Mouse (Mus musculus) ES-Bruce4 (cell line): ENCODE results near the gene 3110082J24Rik. TPM values are rescaled to one million over a fixed set of nuclear protein-coding genes. Genes with fewer than 3 reads are reported as not detected.

Experiments used
- H3K27ac ChIP-seq: 2 replicates; pipeline ENCODE4 v1.5.1; 2012; ENCODE audit warnings: low read length, inconsistent platforms; ENCODE audit not compliant: insufficient read depth
- H3K27me3 ChIP-seq: 2 replicates; pipeline ENCODE4 v1.6.1; 2012; ENCODE audit warnings: mild to moderate bottlenecking, low read length, inconsistent platforms; ENCODE audit not compliant: control insufficient read depth, poor library complexity, insufficient read depth, severe bottlenecking
- H3K36me3 ChIP-seq: 2 replicates; pipeline ENCODE4 v1.6.1; 2012; ENCODE audit warnings: inconsistent platforms, mild to moderate bottlenecking, low read length, moderate library complexity; ENCODE audit not compliant: control insufficient read depth, poor library complexity, insufficient read depth, severe bottlenecking
- H3K4me1 ChIP-seq: one replicate; pipeline ENCODE4 v1.8.1; 2011; ENCODE audit warnings: low read length; ENCODE audit not compliant: control insufficient read depth, insufficient read depth
- H3K4me3 ChIP-seq: 2 replicates; pipeline ENCODE4 v1.5.1; 2011; ENCODE audit warnings: low read depth, mild to moderate bottlenecking, low read length
- H3K9ac ChIP-seq: 2 replicates; pipeline ENCODE4 v1.6.1; 2012; ENCODE audit warnings: low read depth, mild to moderate bottlenecking, inconsistent platforms; ENCODE audit not compliant: poor library complexity, severe bottlenecking
- H3K9me3 ChIP-seq: replicated peaks from 2 replicates; pipeline ENCODE4 v1.6.1; 2012; ENCODE audit warnings: mild to moderate bottlenecking, low read length, inconsistent platforms; ENCODE audit not compliant: control insufficient read depth, poor library complexity, insufficient read depth, severe bottlenecking
- CTCF ChIP-seq: IDR thresholded peaks from one replicate; pipeline ENCODE4 v1.8.1; 2011; ENCODE audit warnings: low read depth, low read length
- EP300 ChIP-seq: IDR thresholded peaks from 2 replicates; pipeline ENCODE4 v1.6.1; 2011; ENCODE audit warnings: low read depth, low read length; ENCODE audit not compliant: insufficient read depth
- POLR2A ChIP-seq: IDR thresholded peaks from one replicate; pipeline ENCODE4 v1.8.1; 2011; ENCODE audit warnings: low read length; ENCODE audit not compliant: insufficient read depth
- polyA plus RNA-seq: library from polyadenylated mRNA; stranded (reverse); fragments of >200 nt; gene quantifications from 2 replicates; pipeline ENCODE4 v1.2.4, GENCODE M21; 2011; ENCODE audit warnings: low read depth; ENCODE audit not compliant: missing spikeins, insufficient read depth, insufficient read length

The 3110082J24Rik gene
- polyA plus RNA-seq, 1 experiment = not detected

- Histone ChIP-seq H3K36me3 (peaks cover 5% of the 10 kb centered on the region; the same call in 1 of the 2 replicates), H3K4me1 (no peaks in the 10 kb centered on the region), H3K4me3 (no peak overlapping the region), H3K9me3 (no peaks in the 10 kb centered on the region), H3K9ac (no peak overlapping the region), H3K27me3 (no peaks in the 10 kb centered on the region), H3K27ac (no peak overlapping the region)
- TF ChIP-seq CTCF (no peak), POLR2A (no peak), EP300 (no peak)
Measured at GRCm38 (mm10) chr5:30132173-30132572, 26.3 kb upstream of the 3110082J24Rik start.

- H3K4me3 ChIP-seq = no peak overlapping the region
- no peak for TF ChIP-seq POLR2A
- TF ChIP-seq CTCF = no peak
- no peak for TF ChIP-seq EP300
- peaks cover 5% of the 10 kb centered on the region; the same call in 1 of the 2 replicates for H3K36me3 ChIP-seq
Measured at GRCm38 (mm10) chr5:30131246-30131645, 25.4 kb upstream of the 3110082J24Rik start.

DNA sequence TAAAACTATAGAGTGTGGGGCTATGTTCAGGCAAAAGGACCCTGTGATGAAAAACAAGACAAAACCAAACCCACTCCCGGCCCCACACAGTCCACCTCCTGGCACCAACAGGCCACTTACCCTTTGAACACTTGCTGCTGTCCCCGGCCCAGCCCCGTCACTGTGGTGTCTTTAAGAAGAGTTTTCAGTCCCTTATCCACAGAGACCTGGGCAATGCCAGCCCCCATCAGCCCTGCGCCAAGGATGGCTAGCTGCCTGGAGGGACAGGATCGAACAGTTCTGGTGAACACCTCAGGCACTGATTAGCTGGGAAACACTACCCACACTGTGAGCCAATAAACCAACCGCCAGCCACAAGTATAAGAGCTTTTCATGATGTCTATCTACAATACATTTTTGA lies 22.8 kb upstream of the 3110082J24Rik start:
- Histone ChIP-seq H3K27me3 (no peaks in the 10 kb centered on the region), H3K4me1 (no peaks in the 10 kb centered on the region), H3K4me3 (no peak overlapping the region), H3K36me3 (peaks cover 3% of the 10 kb centered on the region; the same call in 1 of the 2 replicates), H3K9me3 (no peaks in the 10 kb centered on the region), H3K27ac (no peak overlapping the region), H3K9ac (no peak overlapping the region)
- no peak for TF ChIP-seq CTCF
- TF ChIP-seq POLR2A = no peak
- no peak for TF ChIP-seq EP300

More at GRCm38 (mm10) chr5:30131246-30131645, 25.4 kb upstream of the 3110082J24Rik start:
- no peaks in the 10 kb centered on the region for H3K27me3 ChIP-seq
- no peaks in the 10 kb centered on the region for H3K4me1 ChIP-seq
- H3K27ac ChIP-seq = no peak overlapping the region
- no peaks in the 10 kb centered on the region for H3K9me3 ChIP-seq
- H3K9ac ChIP-seq = no peak overlapping the region

- no peaks in the 10 kb centered on the region for H3K27me3 ChIP-seq
- H3K27ac ChIP-seq = no peak overlapping the region
- no peak overlapping the region for H3K9ac ChIP-seq
- no peaks in the 10 kb centered on the region for H3K4me1 ChIP-seq
- peaks cover 3% of the 10 kb centered on the region; the same call in 1 of the 2 replicates for H3K36me3 ChIP-seq
- TF ChIP-seq EP300 (no peak), POLR2A (no peak), CTCF (no peak)
- no peak overlapping the region for H3K4me3 ChIP-seq
- no peaks in the 10 kb centered on the region for H3K9me3 ChIP-seq
Measured at GRCm38 (mm10) chr5:30127921-30128597, 22.2 kb upstream of the 3110082J24Rik start.

DNA sequence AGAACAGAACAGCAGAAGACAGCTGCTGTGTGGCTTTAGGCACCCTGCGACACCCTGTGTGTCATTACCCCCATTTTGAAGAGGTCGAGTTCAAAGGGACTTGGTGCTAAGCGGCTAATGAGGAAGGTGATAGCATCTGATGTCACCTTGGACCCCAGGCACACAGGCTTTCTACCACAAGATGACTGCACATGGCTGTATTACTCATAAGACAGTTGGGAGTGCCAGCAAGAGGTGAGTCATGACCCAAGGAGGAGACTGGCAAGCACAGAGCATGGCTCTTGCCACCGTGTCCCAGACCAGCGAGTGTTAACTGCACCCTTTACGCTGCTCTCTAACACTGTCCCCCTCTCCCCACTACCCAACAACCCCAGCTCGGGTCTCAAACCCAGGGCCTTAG lies 20.9 kb upstream of the 3110082J24Rik start:
- Histone ChIP-seq H3K9me3 (no peaks in the 10 kb centered on the region), H3K9ac (no peak overlapping the region), H3K27ac (no peak overlapping the region), H3K36me3 (peaks cover 2% of the 10 kb centered on the region; the same call in 1 of the 2 replicates), H3K4me1 (no peaks in the 10 kb centered on the region), H3K4me3 (no peak overlapping the region), H3K27me3 (no peaks in the 10 kb centered on the region)
- no peak for TF ChIP-seq EP300
- TF ChIP-seq POLR2A = no peak
- no peak for TF ChIP-seq CTCF

GRCm38 (mm10) chr5:30125587-30125986 lies 19.7 kb upstream of the 3110082J24Rik start:
- Histone ChIP-seq H3K9ac (no peak overlapping the region), H3K27ac (no peak overlapping the region), H3K36me3 (no peaks in the 10 kb centered on the region), H3K27me3 (no peaks in the 10 kb centered on the region), H3K4me3 (no peak overlapping the region), H3K9me3 (no peaks in the 10 kb centered on the region), H3K4me1 (peaks cover 1% of the 10 kb centered on the region)
- no peak for TF ChIP-seq EP300
- no peak for TF ChIP-seq POLR2A
- peak; percentile 75 for TF ChIP-seq CTCF
